Comparison of ENCODE assay signal across 9 mouse cellular contexts in the genomic region with DNA sequence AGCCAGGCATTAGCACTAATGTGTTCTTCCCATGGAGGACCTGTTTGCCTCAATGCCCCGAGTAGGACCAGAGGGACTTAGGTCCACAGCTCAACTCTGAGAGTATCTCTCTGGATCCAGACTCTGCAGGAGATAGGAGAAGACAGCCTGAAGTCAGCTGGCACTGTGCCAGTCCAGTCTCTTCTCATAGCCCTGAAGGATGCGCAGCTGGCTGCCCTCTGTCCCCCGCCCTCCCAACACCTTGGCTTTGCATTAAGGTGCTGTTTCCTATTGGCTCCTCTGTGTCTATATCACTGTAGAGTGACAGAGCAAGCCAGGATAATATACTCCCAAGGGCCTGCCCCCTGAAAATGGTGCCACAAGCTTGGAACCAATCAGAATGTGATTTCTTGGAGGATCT.
DNase-seq lines count a peak whose midpoint lies in the region; ATAC-seq lines count a peak whose summit lies in the region.
"Had no signal": no experiment of that assay in that cellular context is flagged by ENCODE, and none has a peak within 500 bp of the region (broad histone marks: within the 10 kb centered on the region; RNA-seq: fewer than 3 reads in every experiment).

No protein-coding gene starts in this region.

- H3K27ac ChIP-seq in heart, embryonic 16.5 days (ENCODE audit: low read length) = no peak overlapping the region
- no peak overlapping the region for H3K27ac ChIP-seq in forebrain, embryonic 15.5 days (replicated peaks)

- 72% methylated on average over 3 of the region's 3 CpGs for WGBS in heart, embryonic 16.5 days
- 90% methylated on average over 3 of the region's 3 CpGs for WGBS in forebrain, embryonic 15.5 days

- H3K27me3 ChIP-seq in heart, embryonic 16.5 days (ENCODE audit: control insufficient read depth, insufficient read depth, low read length) = no peaks in the 10 kb centered on the region
- no peaks in the 10 kb centered on the region for H3K27me3 ChIP-seq in forebrain, embryonic 15.5 days
- H3K27me3 ChIP-seq: CH12.LX had no signal

- DNase-seq in heart, adult 11 months = no peak
- peak; percentile 17 for DNase-seq in right cerebral cortex, postnatal 14 days
- DNase-seq in right cerebral cortex, adult 2 months (ENCODE audit: low spot score in 2 of 2) = no peak
- peak; percentile 23 to 55 for DNase-seq in spleen, postnatal 10 days (ENCODE audit: low spot score in 2 of 2)
- DNase-seq in thymus, postnatal 0 days (ENCODE audit: low spot score) = no peak

- H3K4me1 ChIP-seq in heart, embryonic 16.5 days (ENCODE audit: control insufficient read depth, insufficient read depth, low read length) = peaks cover 9% of the 10 kb centered on the region; the same call in 1 of the 2 replicates
- H3K4me1 ChIP-seq in forebrain, embryonic 15.5 days = no peaks in the 10 kb centered on the region

- no peaks in the 10 kb centered on the region for H3K9me3 ChIP-seq in heart, embryonic 16.5 days (replicated peaks; ENCODE audit: control insufficient read depth, low read length)
- no peaks in the 10 kb centered on the region for H3K9me3 ChIP-seq in forebrain, embryonic 15.5 days

- H3K4me2 ChIP-seq in heart, embryonic 16.5 days (ENCODE audit: low read depth, low read length) = peak overlapping the region; percentile 31; the same call in 1 of the 2 replicates
- no peak overlapping the region for H3K4me2 ChIP-seq in forebrain, embryonic 15.5 days (replicated peaks)

- ATAC-seq in heart, embryonic 16.5 days (replicated peaks; ENCODE audit: extremely low read depth, insufficient read depth, low FRiP score) = no peak
- peak; percentile 6 to 12; a peak in 1 of 4 replicates for ATAC-seq in hematopoietic stem cell, adult 5-6 weeks (replicated peaks in 1 of 2; ENCODE audit: insufficient read depth in 1 of 2, low FRiP score in 2 of 2, low TSS enrichment in 1 of 2, low read depth in 1 of 2, poor library complexity in 2 of 2, severe bottlenecking in 2 of 2)
- no peak for ATAC-seq in forebrain, embryonic 15.5 days (replicated peaks)

- no peaks in the 10 kb centered on the region for H3K36me3 ChIP-seq in heart, embryonic 16.5 days (ENCODE audit: control insufficient read depth, insufficient read depth)
- H3K36me3 ChIP-seq in forebrain, embryonic 15.5 days = no peaks in the 10 kb centered on the region

- H3K4me3 ChIP-seq in heart, embryonic 16.5 days (ENCODE audit: low read length) = no peak overlapping the region
- no peak overlapping the region for H3K4me3 ChIP-seq in forebrain, embryonic 15.5 days

- no peak overlapping the region for H3K9ac ChIP-seq in heart, embryonic 16.5 days (ENCODE audit: low read length)
- no peak overlapping the region for H3K9ac ChIP-seq in forebrain, embryonic 15.5 days (replicated peaks)

Comparison
In these comparisons a context has a peak if more than half of its experiments do, and no peak if none do; other contexts are left out.
1. DNase-seq: peak in right cerebral cortex, postnatal 14 days (single experiment) and spleen, postnatal 10 days (2 of 2); none in heart, adult 11 months (single experiment), right cerebral cortex, adult 2 months (0 of 2) and thymus, postnatal 0 days (single experiment).
2. ATAC-seq: peak in hematopoietic stem cell, adult 5-6 weeks (2 of 2); none in heart, embryonic 16.5 days (single experiment) and forebrain, embryonic 15.5 days (single experiment).